ENCODE assay signal across 6 mouse cellular contexts in genomic region chr6:71479588-71479987, GRCm38 (mm10). TPM values are rescaled to one million over a fixed set of nuclear protein-coding genes. Genes with fewer than 3 reads are reported as not detected.
DNase-seq lines count a peak whose midpoint lies in the region; ATAC-seq lines count a peak whose summit lies in the region.
"Not testable (repeated sequence)": the region's sequence is repeated elsewhere in the genome, so short reads cannot be mapped to it uniquely, and the experiment has no call there.

No protein-coding gene starts in this region.

- H3K9ac ChIP-seq in intestine, embryonic 15.5 days; kidney, embryonic 16.5 days (replicated peaks; ENCODE audit: low read length); liver, embryonic 13.5 days; liver, embryonic 16.5 days (ENCODE audit: low read depth, low read length); stomach, embryonic 15.5 days: not testable (repeated sequence)

- not testable (repeated sequence) for H3K4me1 ChIP-seq in intestine, embryonic 15.5 days (replicated peaks); kidney, embryonic 16.5 days (ENCODE audit: insufficient read depth, low read length); liver, embryonic 13.5 days (replicated peaks); liver, embryonic 16.5 days (ENCODE audit: control insufficient read depth, low read depth, low read length); stomach, embryonic 15.5 days

- WGBS in intestine, embryonic 15.5 days: 83% methylated on average over 2 of the region's 2 CpGs
- 94% methylated on average over 2 of the region's 2 CpGs for WGBS in kidney, embryonic 16.5 days
- WGBS in liver, embryonic 13.5 days (ENCODE audit: insufficient replicate concordance): 62% methylated on average over 2 of the region's 2 CpGs
- 65% methylated on average over 2 of the region's 2 CpGs for WGBS in liver, embryonic 16.5 days (ENCODE audit: insufficient replicate concordance)
- 80% methylated on average over 2 of the region's 2 CpGs for WGBS in stomach, embryonic 15.5 days

- not testable (repeated sequence) for DNase-seq in liver, embryonic 13.5 days

- not testable (repeated sequence) for H3K4me3 ChIP-seq in intestine, embryonic 15.5 days (replicated peaks); kidney, embryonic 16.5 days (ENCODE audit: low read length); liver, embryonic 13.5 days (replicated peaks); liver, embryonic 16.5 days (ENCODE audit: low read depth, low read length); stomach, embryonic 15.5 days (replicated peaks)

- not testable (repeated sequence) for H3K36me3 ChIP-seq in intestine, embryonic 15.5 days; kidney, embryonic 16.5 days (ENCODE audit: insufficient read depth, low read length); liver, embryonic 13.5 days; liver, embryonic 16.5 days (ENCODE audit: control insufficient read depth, insufficient read depth); stomach, embryonic 15.5 days

- H3K27me3 ChIP-seq in intestine, embryonic 15.5 days (replicated peaks); kidney, embryonic 16.5 days (ENCODE audit: insufficient read depth, low read length); liver, embryonic 13.5 days; liver, embryonic 16.5 days (ENCODE audit: control insufficient read depth, insufficient read depth, low read depth, low read length); stomach, embryonic 15.5 days (replicated peaks): not testable (repeated sequence)

- H3K4me2 ChIP-seq in intestine, embryonic 15.5 days (replicated peaks); kidney, embryonic 16.5 days (replicated peaks; ENCODE audit: low read depth, low read length); liver, embryonic 13.5 days; liver, embryonic 16.5 days (ENCODE audit: low read depth, low read length); stomach, embryonic 15.5 days: not testable (repeated sequence)

- H3K27ac ChIP-seq in intestine, embryonic 15.5 days; kidney, embryonic 16.5 days (ENCODE audit: low read length); liver, embryonic 13.5 days; liver, embryonic 16.5 days (ENCODE audit: low read length); stomach, embryonic 15.5 days: not testable (repeated sequence)

- H3K9me3 ChIP-seq in intestine, embryonic 15.5 days; kidney, embryonic 16.5 days (ENCODE audit: low read length); liver, embryonic 13.5 days (replicated peaks); liver, embryonic 16.5 days (replicated peaks; ENCODE audit: control insufficient read depth, low read length); stomach, embryonic 15.5 days: not testable (repeated sequence)

- ATAC-seq in intestine, embryonic 15.5 days: peak; percentile 37; the same call in 1 of the 2 replicates
- 0 out of 2 replicates have a peak, but pooled peaks have one; percentile 12 for ATAC-seq in kidney, embryonic 16.5 days (ENCODE audit: low FRiP score, low TSS enrichment)
- ATAC-seq in liver, embryonic 13.5 days (ENCODE audit: low read depth): peak; percentile 59
- ATAC-seq in liver, embryonic 16.5 days (ENCODE audit: low read depth): peak; percentile 75
- 0 out of 2 replicates have a peak, but pooled peaks have one; percentile 41 for ATAC-seq in megakaryocyte-erythroid progenitor cell, adult 5-6 weeks (replicated peaks; ENCODE audit: low FRiP score, low TSS enrichment, poor library complexity, severe bottlenecking)
- ATAC-seq in stomach, embryonic 15.5 days (ENCODE audit: insufficient read depth, low FRiP score, low read depth): 0 out of 2 replicates have a peak, but pooled peaks have one; percentile 50

RNA-seq across cellular contexts. Expression of gene Rnf103, which starts 14.1 kb away (rescaled TPM):
- polyA plus RNA-seq in intestine, embryonic 15.5 days (2015; fragmentation: Nextera tagmentation; extraction: Ambion mirVana): 27.9 and 29.9 TPM in 2 replicates
- 8.5 and 14.5 TPM in 2 replicates for polyA plus RNA-seq in kidney, embryonic 16.5 days (2015; fragmentation: Nextera tagmentation; extraction: Ambion mirVana)
- polyA plus RNA-seq in liver, embryonic 13.5 days (2015; fragmentation: Nextera tagmentation; extraction: Ambion mirVana): 5.4 and 6.9 TPM in 2 replicates
- 3.8 and 6.5 TPM in 2 replicates for polyA plus RNA-seq in liver, embryonic 16.5 days (2015; fragmentation: Nextera tagmentation; extraction: Ambion mirVana)
- 5.7 and 12.9 TPM in 2 replicates for total RNA-seq in megakaryocyte-erythroid progenitor cell, adult 5-6 weeks (2014; fragmentation: Nextera tagmentation)
- total RNA-seq in megakaryocyte-erythroid progenitor cell, adult 5-6 weeks (2017): 6.8 and 13.4 TPM in 2 replicates
- 23.6 and 23.8 TPM in 2 replicates for polyA plus RNA-seq in stomach, embryonic 15.5 days (2015; fragmentation: Nextera tagmentation; extraction: Ambion mirVana)

RNA-seq across cellular contexts. Expression of gene Rmnd5a, which starts 39.2 kb away (rescaled TPM):
- 13.9 and 16.0 TPM in 2 replicates for polyA plus RNA-seq in intestine, embryonic 15.5 days (2015; fragmentation: Nextera tagmentation; extraction: Ambion mirVana)
- polyA plus RNA-seq in kidney, embryonic 16.5 days (2015; fragmentation: Nextera tagmentation; extraction: Ambion mirVana): 11.4 and 12.3 TPM in 2 replicates
- 5.6 and 6.2 TPM in 2 replicates for polyA plus RNA-seq in liver, embryonic 13.5 days (2015; fragmentation: Nextera tagmentation; extraction: Ambion mirVana)
- polyA plus RNA-seq in liver, embryonic 16.5 days (2015; fragmentation: Nextera tagmentation; extraction: Ambion mirVana): 5.2 and 5.9 TPM in 2 replicates
- 31.3 and 40.0 TPM in 2 replicates for total RNA-seq in megakaryocyte-erythroid progenitor cell, adult 5-6 weeks (2014; fragmentation: Nextera tagmentation)
- total RNA-seq in megakaryocyte-erythroid progenitor cell, adult 5-6 weeks (2017): 42.5 and 99.0 TPM in 2 replicates
- 13.7 and 14.3 TPM in 2 replicates for polyA plus RNA-seq in stomach, embryonic 15.5 days (2015; fragmentation: Nextera tagmentation; extraction: Ambion mirVana)

Comparison
In these comparisons a context has a peak if more than half of its experiments do, and no peak if none do; other contexts are left out.
1. ATAC-seq: peak in every context shown above with its lines; median percentile 75 in liver, embryonic 16.5 days; 59 in liver, embryonic 13.5 days; 50 in stomach, embryonic 15.5 days; 41 in megakaryocyte-erythroid progenitor cell, adult 5-6 weeks; 37 in intestine, embryonic 15.5 days; 12 in kidney, embryonic 16.5 days.